In the genomic region with DNA sequence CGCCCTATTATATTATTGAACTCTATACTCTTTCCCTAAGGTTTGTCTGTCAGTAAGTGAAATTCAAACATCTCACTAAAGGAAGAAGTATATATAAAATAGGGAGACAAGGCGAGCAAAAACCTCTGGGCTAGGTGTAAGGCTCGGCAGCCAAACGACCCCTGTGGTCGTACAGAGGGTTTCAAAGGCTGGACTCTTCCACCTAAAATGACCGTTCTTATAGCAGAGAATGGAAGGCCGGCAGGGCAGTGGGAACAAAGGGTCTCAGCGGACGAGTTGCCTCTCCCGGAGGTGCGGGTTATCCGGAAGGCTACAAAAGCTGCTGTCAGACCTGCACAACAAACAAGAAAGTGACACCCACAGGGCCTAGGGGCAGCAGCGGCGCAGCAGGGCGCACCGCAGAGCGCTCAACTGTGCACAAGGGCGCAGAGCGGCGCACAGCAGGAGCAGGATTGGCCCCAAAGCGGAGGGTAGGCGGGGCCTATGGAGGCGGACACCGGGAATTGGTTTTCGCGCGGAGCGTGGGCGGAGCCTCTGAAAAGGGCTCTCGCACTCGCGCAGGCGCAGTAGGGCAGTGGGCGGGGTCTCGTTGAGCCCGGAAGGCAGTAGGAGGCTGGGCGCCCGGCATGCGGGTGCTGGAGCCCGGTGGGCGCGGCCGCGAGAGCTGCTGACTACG, we compare ENCODE assay signal across 8 mouse cellular contexts. TPM values are rescaled to one million over a fixed set of nuclear protein-coding genes. Genes with fewer than 3 reads are reported as not detected.
DNase-seq lines count a peak whose midpoint lies in the region; ATAC-seq lines count a peak whose summit lies in the region.

A gene (plus strand): TSS at position 574 of the 676 bp plus-strand sequence.

- H3K36me3 ChIP-seq in forebrain, embryonic 14.5 days (ENCODE audit: control insufficient read depth, insufficient read depth, low read length) = no peaks in the 10 kb centered on the region
- H3K36me3 ChIP-seq in neural tube, embryonic 15.5 days = no peaks in the 10 kb centered on the region

- peak; percentile 98 for DNase-seq in ES-CJ7 (ENCODE audit: low read depth, low spot score)
- DNase-seq in cerebellum, adult 11 months = peak; percentile 99
- peak; percentile 99 for DNase-seq in forebrain, embryonic 14.5 days (ENCODE audit: low spot score)
- DNase-seq in heart, postnatal 14 days = peak; percentile 100
- DNase-seq in layer of hippocampus, adult 11-12 months (ENCODE audit: low spot score) = peak; percentile 100
- DNase-seq in lung, adult 18-20 months = peak; percentile 99 to 100
- peak; percentile 100 for DNase-seq in testis, postnatal 14 days (ENCODE audit: low spot score)

- peaks cover 9% of the 10 kb centered on the region for H3K4me1 ChIP-seq in forebrain, embryonic 14.5 days (ENCODE audit: control insufficient read depth, insufficient read depth, low read length)
- peaks cover 20% of the 10 kb centered on the region for H3K4me1 ChIP-seq in neural tube, embryonic 15.5 days

- 0 out of 2 replicates have a peak, but pooled peaks cover 7% of the 10 kb centered on the region for H3K27me3 ChIP-seq in forebrain, embryonic 14.5 days (replicated peaks; ENCODE audit: control insufficient read depth, insufficient read depth, low read length)
- 0 out of 2 replicates have a peak, but pooled peaks cover 3% of the 10 kb centered on the region for H3K27me3 ChIP-seq in neural tube, embryonic 15.5 days (replicated peaks)

- H3K4me2 ChIP-seq in forebrain, embryonic 14.5 days (ENCODE audit: low read length) = peak within 1 kb of the TSS; percentile 72
- peak within 1 kb of the TSS; percentile 73 for H3K4me2 ChIP-seq in neural tube, embryonic 15.5 days

- intact Hi-C loops in heart, postnatal 14 days (cut with DNase I) = loop anchor here (5.0 to 10.0 kb wide), 2 partner anchors 56 to 589 kb away; a partner anchor contains a TSS

- peak within 1 kb of the TSS; percentile 84 for H3K9ac ChIP-seq in forebrain, embryonic 14.5 days (ENCODE audit: low read length)
- peak within 1 kb of the TSS; percentile 80 for H3K9ac ChIP-seq in neural tube, embryonic 15.5 days (replicated peaks)

- peak within 1 kb of the TSS; percentile 70 for H3K4me3 ChIP-seq in forebrain, embryonic 14.5 days (ENCODE audit: low read depth, low read length)
- peak within 1 kb of the TSS; percentile 91 for H3K4me3 ChIP-seq in neural tube, embryonic 15.5 days (replicated peaks)

- no peaks in the 10 kb centered on the region for H3K9me3 ChIP-seq in forebrain, embryonic 14.5 days (replicated peaks; ENCODE audit: control insufficient read depth, low read length)
- no peaks in the 10 kb centered on the region for H3K9me3 ChIP-seq in neural tube, embryonic 15.5 days (replicated peaks)

- WGBS in forebrain, embryonic 14.5 days = under 1% methylated on average over 45 of the region's 45 CpGs
- WGBS in neural tube, embryonic 15.5 days = 1% methylated on average over 44 of the region's 45 CpGs

- H3K27ac ChIP-seq in forebrain, embryonic 14.5 days (ENCODE audit: low read depth, low read length) = peak within 1 kb of the TSS; percentile 63; the same call in 1 of the 2 replicates
- peak within 1 kb of the TSS; percentile 80 for H3K27ac ChIP-seq in neural tube, embryonic 15.5 days (replicated peaks)

- ATAC-seq in forebrain, embryonic 14.5 days = peak; percentile 98
- ATAC-seq in neural tube, embryonic 15.5 days (ENCODE audit: low FRiP score) = peak; percentile 97

RNA-seq across cellular contexts. Expression of the gene that starts here (rescaled TPM):
- polyA plus RNA-seq in forebrain, embryonic 14.5 days (2014; fragmentation: Nextera tagmentation; extraction: Ambion mirVana) = 104 and 105 TPM in 2 replicates
- 1 to 10 TPM; 5.3 to 5.6 TPM for total RNA-seq in heart, postnatal 14 days (2021)
- polyA plus RNA-seq in neural tube, embryonic 15.5 days (2015; fragmentation: Nextera tagmentation; extraction: Ambion mirVana) = 106 and 117 TPM in 2 replicates

Comparison
In these comparisons a context has a peak if more than half of its experiments do, and no peak if none do; other contexts are left out.
1. Peak in every context shown above with its lines: DNase-seq, ATAC-seq, H3K4me3 ChIP-seq and H3K27ac ChIP-seq.